Mouse (Mus musculus) gastrocnemius, postnatal 10 days (tissue): ENCODE measurements around the gene Ppl. TPM values are rescaled to one million over a fixed set of nuclear protein-coding genes. Genes with fewer than 3 reads are reported as not detected.

Experiments used
- DNase-seq: peaks from one replicate; pipeline ENCODE4 v3.0.0; 2021; ENCODE audit warnings: mixed read lengths
- total RNA-seq, 2 experiments: library from RNA; stranded (reverse); gene quantifications; 2 replicates each; pipeline ENCODE4 v1.2.3; 2021

Gene Ppl
- total RNA-seq, 2 experiments from 2014 or later: 0.12 to 0.25 TPM

- no peak for DNase-seq
Observed at GRCm38 (mm10) chr16:5123476-5123875, 8.7 kb downstream of the Ppl start.

DNA sequence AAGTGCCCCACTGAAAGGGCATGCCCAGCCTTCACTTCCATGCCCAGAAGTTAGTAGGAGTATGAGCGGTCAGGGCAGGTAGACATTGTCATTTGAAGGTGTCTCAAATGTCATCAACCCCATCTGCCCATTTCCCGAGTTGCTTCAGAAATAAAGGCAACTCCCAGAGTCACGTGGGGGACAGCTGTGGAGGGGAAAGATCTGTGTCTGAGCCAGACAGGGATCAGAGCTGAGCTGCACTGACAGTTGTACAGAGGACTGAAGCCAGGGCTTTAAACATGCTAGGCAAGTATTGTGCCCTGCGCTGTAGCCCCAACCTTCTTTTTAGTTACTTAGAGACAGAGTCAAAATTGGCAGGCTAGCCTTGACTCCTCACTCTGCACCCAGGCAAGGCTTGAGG is 12.4 kb downstream of the Ppl start:
- no peak for DNase-seq

- no peak for DNase-seq
Observed at GRCm38 (mm10) chr16:5119385-5119784, 12.8 kb downstream of the Ppl start.

DNA sequence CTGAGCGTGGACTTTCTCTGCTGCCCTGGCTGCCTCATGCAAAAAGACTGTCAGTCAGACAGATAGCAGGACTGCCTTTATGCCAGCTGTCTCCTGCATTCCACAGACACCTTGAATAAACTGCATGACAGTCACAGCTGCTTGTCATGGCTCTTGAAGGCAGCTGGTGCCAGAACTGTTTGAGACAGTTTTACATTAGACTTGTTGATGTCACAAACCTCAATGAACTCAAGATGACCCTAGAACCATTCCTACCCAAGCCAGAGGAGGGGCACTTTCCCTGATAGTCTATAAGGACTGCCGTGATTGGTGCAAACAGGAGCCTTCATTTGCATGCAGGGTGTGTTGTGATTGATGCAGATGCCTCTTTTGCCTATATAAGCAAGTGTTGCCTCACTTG is 18.6 kb downstream of the Ppl start:
- no peak for DNase-seq

GRCm38 (mm10) chr16:5113002-5113550 is 19.1 kb downstream of the Ppl start:
- no peak for DNase-seq

DNA sequence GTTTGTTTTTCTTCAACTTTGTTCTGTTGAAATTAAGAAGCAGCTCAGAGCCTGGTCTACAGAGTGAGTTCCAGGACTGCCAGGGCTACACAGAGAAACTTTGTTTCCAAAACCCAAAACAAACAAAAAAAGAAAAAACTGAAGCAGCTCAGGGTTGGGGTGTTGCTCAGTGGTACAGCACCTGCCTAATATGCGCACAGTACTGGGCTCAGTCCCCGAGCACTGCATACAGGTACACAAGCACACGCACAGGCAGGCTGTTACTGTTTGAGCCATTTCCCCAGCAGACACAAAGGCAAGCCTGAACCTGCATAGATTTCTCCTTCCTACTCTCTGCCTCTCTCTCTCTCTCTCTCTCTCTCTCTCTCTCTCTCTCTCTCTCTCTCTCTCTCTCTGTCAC is 21.2 kb downstream of the Ppl start:
- DNase-seq: no peak

GRCm38 (mm10) chr16:5109877-5110276 is 22.3 kb downstream of the Ppl start:
- no peak for DNase-seq

DNA sequence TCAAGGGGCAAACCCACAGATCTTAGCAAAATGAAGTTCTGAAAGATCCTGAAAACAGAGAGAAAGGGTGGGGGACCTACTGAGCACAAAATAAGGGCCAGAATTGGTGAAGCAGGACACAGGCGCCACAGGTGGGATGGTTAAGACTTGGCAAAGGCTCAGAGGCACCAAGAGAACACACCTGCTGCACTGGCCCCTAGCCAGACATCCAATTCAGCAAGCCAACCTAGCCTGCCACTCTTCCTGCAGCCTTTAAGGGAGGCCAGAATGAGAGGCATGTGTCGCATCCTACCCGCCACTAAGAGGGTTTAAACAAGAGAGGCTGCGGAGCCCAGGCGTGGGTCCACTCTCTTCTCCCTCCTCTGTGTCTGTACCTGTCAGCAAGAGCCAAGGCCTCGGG is 31.2 kb downstream of the Ppl start:
- DNase-seq: no peak

- DNase-seq: no peak
Observed at GRCm38 (mm10) chr16:5096504-5096903, 35.7 kb downstream of the Ppl start.

- no peak for DNase-seq
Observed at GRCm38 (mm10) chr16:5093285-5093684, 38.9 kb downstream of the Ppl start.

- no peak for DNase-seq
Observed at GRCm38 (mm10) chr16:5089021-5089420, 43.2 kb downstream of the Ppl start.

- no peak for DNase-seq
Observed at GRCm38 (mm10) chr16:5086179-5086578, 46.0 kb downstream of the Ppl start.

GRCm38 (mm10) chr16:5085196-5085595 is 47.0 kb downstream of the Ppl start:
- DNase-seq: no peak

DNA sequence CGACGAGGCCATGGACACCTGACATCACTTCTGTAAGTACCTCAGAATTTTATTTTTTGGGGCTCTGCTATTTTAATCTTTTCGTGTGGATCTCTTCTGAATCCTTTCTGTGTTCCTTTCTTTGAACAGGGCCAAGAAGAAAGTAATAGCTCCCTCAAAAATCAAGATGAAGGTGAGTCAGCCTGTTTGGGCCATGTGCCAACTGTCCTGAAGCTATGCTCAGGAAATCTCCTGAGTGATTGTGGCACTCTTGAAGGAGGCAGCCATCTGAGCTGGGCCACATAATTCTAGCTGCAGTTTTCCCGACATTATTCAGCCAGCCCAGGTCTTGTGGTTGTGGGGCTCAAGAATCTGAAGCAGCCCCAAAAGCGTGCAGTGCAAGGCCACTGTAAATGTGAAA is 57.9 kb downstream of the Ppl start:
- DNase-seq: no peak

DNA sequence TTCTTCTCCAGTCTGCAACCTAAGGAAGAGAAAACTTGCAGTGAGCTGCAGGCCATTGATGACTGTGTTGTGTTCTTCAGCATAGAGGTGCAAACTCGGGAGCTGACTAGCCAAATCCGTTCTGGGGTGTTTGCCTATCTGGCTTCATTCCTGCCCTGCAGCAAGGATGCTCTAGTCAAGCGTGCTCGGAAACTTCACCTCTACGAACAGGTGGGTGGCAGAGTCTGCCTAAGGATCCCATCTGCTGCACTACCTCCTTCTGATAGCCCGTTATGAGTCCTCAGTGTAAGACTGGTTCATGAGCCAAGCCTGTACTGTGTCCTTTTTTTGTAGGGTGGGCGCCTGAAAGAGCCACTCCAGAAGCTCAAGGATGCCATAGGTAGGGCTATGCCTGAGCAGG is 60.2 kb downstream of the Ppl start:
- no peak for DNase-seq

GRCm38 (mm10) chr16:5070321-5070720 is 61.9 kb downstream of the Ppl start:
- DNase-seq: no peak

DNA sequence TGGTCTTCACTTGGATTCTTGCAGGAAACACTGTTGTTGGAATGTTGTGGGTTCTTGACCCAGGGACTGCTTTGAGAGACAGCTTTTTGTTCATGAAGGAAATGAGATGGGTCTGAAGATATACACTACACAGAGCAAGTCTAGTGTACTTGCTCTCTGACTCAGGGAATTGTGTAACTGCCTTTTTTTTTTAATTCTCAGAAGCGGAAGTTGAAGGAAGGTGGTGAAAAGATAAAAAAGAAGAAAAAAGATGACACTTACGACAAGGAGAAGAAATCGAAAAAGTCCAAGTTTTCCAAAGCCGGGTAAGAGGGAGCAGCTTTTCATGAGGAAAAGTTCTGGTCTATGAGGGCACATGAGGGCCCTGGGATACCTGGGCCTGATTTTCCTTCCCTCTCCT is 68.7 kb downstream of the Ppl start:
- DNase-seq: no peak

DNA sequence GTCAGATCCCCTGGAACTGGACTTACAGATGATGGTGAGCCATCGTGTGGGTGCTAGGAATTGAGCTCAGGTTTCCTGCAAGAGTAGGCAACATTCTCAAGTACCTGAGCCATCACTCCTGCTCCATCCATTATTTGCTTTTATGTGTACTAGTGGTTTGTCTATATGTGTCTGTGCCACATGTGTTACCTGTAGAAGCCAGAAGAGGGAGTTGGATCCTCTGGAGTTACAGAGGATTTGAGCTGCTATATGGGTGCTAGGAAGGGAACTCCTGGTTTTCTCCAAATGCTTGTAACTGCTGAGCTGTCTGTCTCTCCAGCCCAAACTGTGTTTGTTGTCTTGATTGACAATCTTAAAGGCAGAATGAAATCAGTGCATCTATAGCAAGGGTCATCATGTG is 74.1 kb downstream of the Ppl start:
- no peak for DNase-seq

DNA sequence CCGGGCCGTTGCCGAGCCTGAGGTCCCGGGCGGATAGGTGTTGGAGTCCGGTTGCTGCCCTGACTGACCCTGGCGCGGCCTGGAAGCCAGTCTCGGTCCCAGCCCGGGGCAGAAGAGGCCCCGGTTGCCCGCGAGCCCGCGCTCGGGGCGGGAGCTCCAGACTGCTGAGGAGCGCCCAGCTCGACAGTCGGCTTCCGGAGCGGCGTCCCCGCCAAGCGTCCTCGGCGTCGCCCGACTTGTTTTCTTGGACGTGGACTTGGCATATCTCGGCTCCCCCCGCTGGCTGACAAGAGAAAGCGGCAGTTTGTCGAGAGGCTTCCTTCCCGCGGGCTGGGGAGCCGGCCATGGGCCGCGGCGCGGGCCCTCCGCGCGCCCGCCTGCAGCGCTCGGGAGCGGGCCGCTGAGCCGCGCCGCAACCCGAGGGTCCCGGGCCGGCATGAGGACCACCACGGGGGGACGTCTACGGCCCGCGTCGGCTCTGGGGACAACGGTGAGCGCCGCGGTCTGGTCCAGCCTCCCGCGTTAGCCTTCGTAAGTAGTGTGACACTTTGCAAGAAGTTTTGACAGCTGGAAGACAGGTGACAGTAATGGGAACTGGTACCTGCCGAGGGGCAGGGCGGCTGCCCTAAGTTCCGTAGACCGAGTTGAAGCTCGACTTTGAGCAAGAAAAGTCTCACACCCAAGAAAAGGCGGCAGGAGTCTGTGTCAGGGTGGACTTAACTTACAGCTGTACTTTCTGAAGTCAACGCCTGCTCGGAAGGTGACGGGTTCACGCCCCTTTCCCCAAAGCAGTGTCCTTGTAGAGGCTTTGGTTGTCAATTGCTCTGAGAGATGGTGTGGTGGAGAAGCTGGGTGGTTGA is 81.7 kb downstream of the Ppl start:
- peak; percentile 79 for DNase-seq

DNA sequence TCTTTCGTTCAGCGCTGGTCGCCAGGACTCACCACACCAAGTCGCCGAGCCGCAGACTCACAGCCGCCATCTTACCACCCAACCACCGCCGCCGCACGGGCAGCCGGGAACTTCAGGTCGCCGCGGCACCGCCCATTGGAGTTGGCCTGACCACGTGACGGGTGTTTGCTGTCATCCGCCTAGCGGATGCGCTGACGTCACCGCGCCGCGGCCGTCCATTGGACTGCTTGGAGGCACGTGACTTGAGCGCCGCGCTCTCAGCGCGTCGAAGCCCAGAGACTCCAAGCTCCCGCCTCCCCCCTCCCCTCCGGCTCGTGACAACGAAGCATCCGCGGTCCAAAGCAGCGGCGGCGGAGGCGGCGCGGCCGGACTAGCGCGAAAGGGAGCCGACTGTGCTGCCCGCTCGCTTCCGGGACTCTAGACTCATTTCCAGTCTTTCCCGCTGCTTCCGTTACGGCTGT is 82.4 kb downstream of the Ppl start, which contains the start of the genes Glyr1 and Ubn1:
Gene Glyr1, minus strand, starts transcription at position 90 of the 461 bp plus-strand sequence.
Gene Ubn1, plus strand, starts transcription at position 284 of the 461 bp plus-strand sequence.
- peak; percentile 99 for DNase-seq

- DNase-seq: no peak
Observed at GRCm38 (mm10) chr16:5049182-5049773, 82.9 kb downstream of the Ppl start.

GRCm38 (mm10) chr16:5045322-5045721 is 86.9 kb downstream of the Ppl start:
- no peak for DNase-seq

DNA sequence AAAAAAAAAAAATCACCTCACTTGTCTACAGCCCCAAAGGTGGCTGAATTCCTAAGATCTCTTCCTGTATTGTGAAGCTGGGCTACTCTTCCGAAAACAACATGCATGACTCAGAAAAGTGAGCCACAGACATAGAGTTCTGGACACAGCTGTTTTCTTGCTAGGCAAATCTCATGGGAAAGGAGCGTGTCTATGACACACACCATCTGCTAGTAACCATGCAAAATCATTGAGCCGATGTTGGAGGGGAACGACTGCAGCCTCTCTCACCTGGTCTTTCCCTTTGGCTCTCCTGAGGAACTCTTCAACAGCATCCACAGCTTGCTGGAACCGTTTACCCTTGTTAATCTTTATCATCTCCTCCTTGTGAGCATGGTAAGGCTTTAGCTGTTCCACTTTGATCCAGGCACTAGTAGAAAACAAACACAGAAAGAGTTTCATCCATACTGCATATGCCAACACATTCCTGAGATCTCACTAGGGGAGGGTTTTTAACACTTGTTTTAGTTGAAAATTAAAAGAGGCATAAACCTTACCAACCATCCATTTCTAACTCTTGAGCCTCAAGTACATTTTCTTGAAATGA is 95.5 kb downstream of the Ppl start:
- no peak for DNase-seq
